Mouse (Mus musculus): ENCODE results near the gene Rtf1. TPM values are rescaled to one million over a fixed set of nuclear protein-coding genes. Genes with fewer than 3 reads are reported as not detected.

Gene Rtf1
- polyA plus RNA-seq, 1 experiment from 2014 or later, result 29.4 TPM

GRCm38 (mm10) chr2:119758101-119758843 lies 83.4 kb downstream of the Rtf1 start:
- under 1% methylated on average over 76 of the region's 77 CpGs for WGBS
- peak overlapping the region; percentile 88 for H3K4me2 ChIP-seq (ENCODE audit: low read length)
- peak overlapping the region; percentile 29 for H3K9ac ChIP-seq (ENCODE audit: low read length)
- 0 out of 2 replicates have a peak, but pooled peaks cover 5% of the 10 kb centered on the region for H3K4me1 ChIP-seq (replicated peaks; ENCODE audit: control insufficient read depth, insufficient read depth, low read length)
- peaks cover under 1% of the 10 kb centered on the region; the same call in 1 of the 2 replicates for H3K36me3 ChIP-seq (ENCODE audit: control insufficient read depth, insufficient read depth, low read length)
- H3K9me3 ChIP-seq (ENCODE audit: control insufficient read depth, low read length), result no peaks in the 10 kb centered on the region
- peak overlapping the region; percentile 50 for H3K4me3 ChIP-seq (ENCODE audit: low read depth, low read length)
- H3K27ac ChIP-seq (ENCODE audit: low read depth), result no peak overlapping the region
- H3K27me3 ChIP-seq (replicated peaks; ENCODE audit: control insufficient read depth, insufficient read depth, low read length), result peaks cover 57% of the 10 kb centered on the region
- peak; percentile 49 for ATAC-seq (replicated peaks; ENCODE audit: low FRiP score, low TSS enrichment, low read depth)
- DNase-seq (ENCODE audit: low spot score), result peak; percentile 76

GRCm38 (mm10) chr2:119758844-119759835 lies 84.3 kb downstream of the Rtf1 start:
- Histone ChIP-seq H3K27me3 (replicated peaks; ENCODE audit: control insufficient read depth, insufficient read depth, low read length) (peaks cover 52% of the 10 kb centered on the region), H3K4me2 (ENCODE audit: low read length) (peak overlapping the region; percentile 88), H3K9me3 (ENCODE audit: control insufficient read depth, low read length) (no peaks in the 10 kb centered on the region), H3K36me3 (ENCODE audit: control insufficient read depth, insufficient read depth, low read length) (peaks cover 9% of the 10 kb centered on the region), H3K27ac (ENCODE audit: low read depth) (no peak overlapping the region), H3K4me1 (replicated peaks; ENCODE audit: control insufficient read depth, insufficient read depth, low read length) (0 out of 2 replicates have a peak, but pooled peaks cover 5% of the 10 kb centered on the region), H3K4me3 (ENCODE audit: low read depth, low read length) (peak overlapping the region; percentile 50), H3K9ac (ENCODE audit: low read length) (no peak overlapping the region)
- no peak for ATAC-seq (replicated peaks; ENCODE audit: low FRiP score, low TSS enrichment, low read depth)
- 6% methylated on average over 44 of the region's 44 CpGs for WGBS
- no peak for DNase-seq (ENCODE audit: low spot score)

GRCm38 (mm10) chr2:119760251-119760650 lies 85.4 kb downstream of the Rtf1 start, which contains the start of gene Ltk:
Ltk (minus strand) TSS chr2:119760431.
- Histone ChIP-seq H3K27ac (ENCODE audit: low read depth) (no peak within 1 kb of the TSS), H3K4me1 (replicated peaks; ENCODE audit: control insufficient read depth, insufficient read depth, low read length) (0 out of 2 replicates have a peak, but pooled peaks cover 5% of the 10 kb centered on the region), H3K4me3 (ENCODE audit: low read depth, low read length) (peak within 1 kb of the TSS; percentile 50; the same call in 1 of the 2 replicates), H3K4me2 (ENCODE audit: low read length) (no peak within 1 kb of the TSS), H3K9ac (ENCODE audit: low read length) (no peak within 1 kb of the TSS), H3K36me3 (ENCODE audit: control insufficient read depth, insufficient read depth, low read length) (peaks cover 17% of the 10 kb centered on the region), H3K9me3 (ENCODE audit: control insufficient read depth, low read length) (no peaks in the 10 kb centered on the region), H3K27me3 (replicated peaks; ENCODE audit: control insufficient read depth, insufficient read depth, low read length) (peaks cover 47% of the 10 kb centered on the region)
- 11% methylated on average over 9 of the region's 9 CpGs for whole genome bisulfite sequencing
- no peak for DNase-seq (ENCODE audit: low spot score)
- ATAC-seq (replicated peaks; ENCODE audit: low FRiP score, low TSS enrichment, low read depth), result peak; percentile 48; the same call in 1 of the 2 replicates

GRCm38 (mm10) chr2:119762276-119762675 lies 87.4 kb downstream of the Rtf1 start:
- no peak overlapping the region for H3K9ac ChIP-seq (ENCODE audit: low read length)
- H3K9me3 ChIP-seq (ENCODE audit: control insufficient read depth, low read length), result no peaks in the 10 kb centered on the region
- no peak for ATAC-seq (replicated peaks; ENCODE audit: low FRiP score, low TSS enrichment, low read depth)
- no peak overlapping the region for H3K4me2 ChIP-seq (ENCODE audit: low read length)
- H3K4me3 ChIP-seq (ENCODE audit: low read depth, low read length), result no peak overlapping the region
- H3K27ac ChIP-seq (ENCODE audit: low read depth), result no peak overlapping the region
- WGBS, result 68% methylated on average over 1 of the region's 1 CpGs
- H3K4me1 ChIP-seq (replicated peaks; ENCODE audit: control insufficient read depth, insufficient read depth, low read length), result 0 out of 2 replicates have a peak, but pooled peaks cover 5% of the 10 kb centered on the region
- no peak for DNase-seq (ENCODE audit: low spot score)
- H3K36me3 ChIP-seq (ENCODE audit: control insufficient read depth, insufficient read depth, low read length), result peaks cover 26% of the 10 kb centered on the region
- H3K27me3 ChIP-seq (replicated peaks; ENCODE audit: control insufficient read depth, insufficient read depth, low read length), result peaks cover 37% of the 10 kb centered on the region

GRCm38 (mm10) chr2:119763924-119764323 lies 89.1 kb downstream of the Rtf1 start:
- DNase-seq (ENCODE audit: low spot score) (no peak), ATAC-seq (replicated peaks; ENCODE audit: low FRiP score, low TSS enrichment, low read depth) (no peak)
- 80% methylated on average over 4 of the region's 4 CpGs for WGBS
- H3K36me3 ChIP-seq (ENCODE audit: control insufficient read depth, insufficient read depth, low read length), result peaks cover 37% of the 10 kb centered on the region
- no peak overlapping the region for H3K27ac ChIP-seq (ENCODE audit: low read depth)
- H3K27me3 ChIP-seq (replicated peaks; ENCODE audit: control insufficient read depth, insufficient read depth, low read length), result peaks cover 20% of the 10 kb centered on the region
- 0 out of 2 replicates have a peak, but pooled peaks cover under 1% of the 10 kb centered on the region for H3K4me1 ChIP-seq (replicated peaks; ENCODE audit: control insufficient read depth, insufficient read depth, low read length)
- no peaks in the 10 kb centered on the region for H3K9me3 ChIP-seq (ENCODE audit: control insufficient read depth, low read length)
- H3K4me3 ChIP-seq (ENCODE audit: low read depth, low read length), result no peak overlapping the region
- H3K9ac ChIP-seq (ENCODE audit: low read length), result no peak overlapping the region
- no peak overlapping the region for H3K4me2 ChIP-seq (ENCODE audit: low read length)

GRCm38 (mm10) chr2:119767246-119767645 lies 92.4 kb downstream of the Rtf1 start:
- DNase-seq (ENCODE audit: low spot score) (no peak), ATAC-seq (replicated peaks; ENCODE audit: low FRiP score, low TSS enrichment, low read depth) (no peak)
- Histone ChIP-seq H3K4me1 (replicated peaks; ENCODE audit: control insufficient read depth, insufficient read depth, low read length) (no peaks in the 10 kb centered on the region), H3K9ac (ENCODE audit: low read length) (no peak overlapping the region), H3K36me3 (ENCODE audit: control insufficient read depth, insufficient read depth, low read length) (peaks cover 70% of the 10 kb centered on the region), H3K27ac (ENCODE audit: low read depth) (no peak overlapping the region), H3K9me3 (ENCODE audit: control insufficient read depth, low read length) (no peaks in the 10 kb centered on the region), H3K4me3 (ENCODE audit: low read depth, low read length) (no peak overlapping the region), H3K4me2 (ENCODE audit: low read length) (no peak overlapping the region), H3K27me3 (replicated peaks; ENCODE audit: control insufficient read depth, insufficient read depth, low read length) (no peaks in the 10 kb centered on the region)
- 93% methylated on average over 6 of the region's 6 CpGs for WGBS

Other genes with a start within 250 kb of the Rtf1 start
- 7.0 and 8.3 TPM in 2 replicates for gene Ino80, start 197.4 kb upstream of the Rtf1 start, polyA plus RNA-seq (2014; fragmentation: Nextera tagmentation; extraction: Ambion mirVana)
- 0.20 and 0.27 TPM in 2 replicates for gene Exd1, start 127.4 kb upstream of the Rtf1 start, polyA plus RNA-seq (2014; fragmentation: Nextera tagmentation; extraction: Ambion mirVana)
- gene Chp1, start 127.4 kb upstream of the Rtf1 start, polyA plus RNA-seq (2014; fragmentation: Nextera tagmentation; extraction: Ambion mirVana), result 54.5 and 57.1 TPM in 2 replicates
- gene Nusap1, start 56.8 kb upstream of the Rtf1 start, polyA plus RNA-seq (2014; fragmentation: Nextera tagmentation; extraction: Ambion mirVana), result 61.0 and 68.7 TPM in 2 replicates
- 25.8 and 29.2 TPM in 2 replicates for gene Oip5, start 56.6 kb upstream of the Rtf1 start, polyA plus RNA-seq (2014; fragmentation: Nextera tagmentation; extraction: Ambion mirVana)
- gene Ndufaf1, start 12.2 kb upstream of the Rtf1 start, polyA plus RNA-seq (2014; fragmentation: Nextera tagmentation; extraction: Ambion mirVana), result 42.8 and 44.8 TPM in 2 replicates
- gene Itpka, start 67.3 kb downstream of the Rtf1 start, polyA plus RNA-seq (2014; fragmentation: Nextera tagmentation; extraction: Ambion mirVana), result 7.2 and 7.4 TPM in 2 replicates
- gene Ltk, start 85.4 kb downstream of the Rtf1 start, polyA plus RNA-seq (2014; fragmentation: Nextera tagmentation; extraction: Ambion mirVana), result 1.9 and 2.8 TPM in 2 replicates
- 27.0 and 28.1 TPM in 2 replicates for gene Rpap1, start 112.5 kb downstream of the Rtf1 start, polyA plus RNA-seq (2014; fragmentation: Nextera tagmentation; extraction: Ambion mirVana)
- gene Tyro3, start 122.7 kb downstream of the Rtf1 start, polyA plus RNA-seq (2014; fragmentation: Nextera tagmentation; extraction: Ambion mirVana), result 18.9 and 21.9 TPM in 2 replicates
- gene Mga, start 222.2 kb downstream of the Rtf1 start, polyA plus RNA-seq (2014; fragmentation: Nextera tagmentation; extraction: Ambion mirVana), result 36.4 and 40.1 TPM in 2 replicates

Measured in intestine, embryonic 14.5 days (tissue).